Mouse (Mus musculus): Measurements from ENCODE around the gene Hagh. TPM values are rescaled to one million over a fixed set of nuclear protein-coding genes. Genes with fewer than 3 reads are reported as not detected.

Gene Hagh
- polyA plus RNA-seq, 1 experiment = 636 TPM

DNA sequence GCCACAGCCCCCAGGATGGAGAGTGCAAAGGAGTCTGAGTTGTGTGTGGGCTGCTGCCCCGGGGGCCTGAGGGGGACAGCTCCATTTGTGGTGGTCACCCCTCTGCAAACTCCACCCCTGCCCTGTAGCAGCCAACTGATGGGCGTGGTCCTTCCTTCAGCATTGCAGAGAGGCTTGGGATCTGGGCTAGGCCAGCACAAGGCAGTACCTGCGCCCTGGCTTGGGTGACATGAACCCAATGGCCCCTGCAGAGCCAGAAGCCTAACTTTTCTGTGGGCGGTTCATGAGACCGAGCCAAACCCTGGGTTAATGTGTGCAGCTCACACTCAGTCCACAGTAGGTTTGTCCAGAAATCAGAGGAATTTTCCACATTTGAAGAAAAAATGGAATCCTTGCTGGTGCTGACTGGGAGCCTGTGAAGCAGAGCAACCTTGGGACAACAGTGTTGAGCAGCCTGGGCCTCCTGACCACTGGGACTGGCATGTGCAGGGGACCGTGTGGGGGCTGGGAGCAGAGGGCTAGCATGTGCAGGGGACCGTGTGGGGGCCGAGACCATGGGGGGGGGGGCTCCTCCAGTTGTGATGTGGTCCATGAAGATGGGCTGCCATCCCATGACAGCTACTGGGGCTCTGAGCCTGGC is 18.0 kb downstream of the Hagh start:
- peaks cover 5% of the 10 kb centered on the region for H3K36me3 ChIP-seq (ENCODE audit: control insufficient read depth, insufficient read depth, low read length)
- no peaks in the 10 kb centered on the region for H3K27me3 ChIP-seq (replicated peaks; ENCODE audit: control insufficient read depth, insufficient read depth, low read length)
- TF ChIP-seq POLR2A (IDR thresholded peaks at IDR 0.05; ENCODE audit: low read depth, low read length) (no peak), CTCF (conservative IDR thresholded peaks at IDR 0.05; ENCODE audit: insufficient read depth, insufficient read length, low read depth, low read length) (no peak)
- WGBS = 38% methylated on average over 8 of the region's 8 CpGs
- peak overlapping the region; percentile 69 for H3K27ac ChIP-seq (ENCODE audit: insufficient read depth, low read depth, low read length)
- peak; percentile 95 for DNase-seq
- H3K4me3 ChIP-seq (ENCODE audit: insufficient read depth, low read depth, low read length) = peak overlapping the region; percentile 14; the same call in 1 of the 2 replicates
- peaks cover 23% of the 10 kb centered on the region; the same call in 1 of the 2 replicates for H3K4me1 ChIP-seq (ENCODE audit: control insufficient read depth, insufficient read depth, low read length)

DNA sequence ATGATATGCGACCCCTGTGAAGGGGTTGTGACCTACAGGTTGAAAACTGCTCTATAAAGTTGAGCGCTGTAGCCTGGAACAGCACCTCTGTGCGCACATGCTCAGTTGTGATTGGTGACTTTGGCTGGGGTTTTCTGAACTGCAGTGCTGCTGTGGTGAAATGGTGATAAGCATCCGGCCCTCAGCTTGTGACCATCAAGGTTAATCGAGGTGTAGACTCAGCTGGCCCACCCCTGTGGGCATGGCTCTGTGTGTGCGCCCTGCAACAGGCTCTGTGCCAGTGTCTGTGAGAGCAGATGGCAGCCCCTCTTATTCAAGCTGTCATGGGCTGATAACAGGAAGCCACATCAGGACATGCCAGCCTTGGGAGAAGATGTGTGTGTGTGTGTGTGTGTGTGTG is 19.0 kb downstream of the Hagh start:
- peaks cover 23% of the 10 kb centered on the region; the same call in 1 of the 2 replicates for H3K4me1 ChIP-seq (ENCODE audit: control insufficient read depth, insufficient read depth, low read length)
- DNase-seq = no peak
- H3K27ac ChIP-seq (ENCODE audit: insufficient read depth, low read depth, low read length) = no peak overlapping the region
- H3K27me3 ChIP-seq (replicated peaks; ENCODE audit: control insufficient read depth, insufficient read depth, low read length) = no peaks in the 10 kb centered on the region
- H3K36me3 ChIP-seq (ENCODE audit: control insufficient read depth, insufficient read depth, low read length) = peaks cover 5% of the 10 kb centered on the region
- WGBS = 73% methylated on average over 6 of the region's 6 CpGs
- H3K4me3 ChIP-seq (ENCODE audit: insufficient read depth, low read depth, low read length) = no peak overlapping the region
- no peak for TF ChIP-seq POLR2A (IDR thresholded peaks at IDR 0.05; ENCODE audit: low read depth, low read length)
- no peak for TF ChIP-seq CTCF (conservative IDR thresholded peaks at IDR 0.05; ENCODE audit: insufficient read depth, insufficient read length, low read depth, low read length)

DNA sequence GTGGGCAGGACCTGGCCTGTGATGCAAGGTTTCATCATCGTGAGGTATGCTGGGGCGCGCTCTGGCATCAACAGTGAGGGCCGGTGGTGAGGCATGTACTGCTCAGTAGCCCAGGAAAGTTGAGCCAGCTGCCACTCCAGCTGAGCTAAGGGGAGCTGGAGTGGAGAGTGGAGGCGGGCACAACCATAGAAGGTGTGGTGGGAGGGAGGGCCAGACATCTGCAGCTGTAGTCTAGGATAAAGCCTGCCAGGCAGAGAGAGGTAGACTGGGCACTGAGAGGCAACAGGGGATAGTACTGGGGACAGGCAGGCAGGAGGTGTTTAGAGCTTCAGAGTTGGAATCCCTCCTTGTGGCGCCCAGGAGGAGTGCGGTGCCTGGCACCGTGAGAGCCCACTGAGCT is 20.1 kb downstream of the Hagh start:
- H3K36me3 ChIP-seq (ENCODE audit: control insufficient read depth, insufficient read depth, low read length) = peaks cover 5% of the 10 kb centered on the region
- H3K4me3 ChIP-seq (ENCODE audit: insufficient read depth, low read depth, low read length) = no peak overlapping the region
- H3K27me3 ChIP-seq (replicated peaks; ENCODE audit: control insufficient read depth, insufficient read depth, low read length) = no peaks in the 10 kb centered on the region
- TF ChIP-seq POLR2A (IDR thresholded peaks at IDR 0.05; ENCODE audit: low read depth, low read length) (no peak), CTCF (conservative IDR thresholded peaks at IDR 0.05; ENCODE audit: insufficient read depth, insufficient read length, low read depth, low read length) (no peak)
- 92% methylated on average over 8 of the region's 8 CpGs for WGBS
- no peak overlapping the region for H3K27ac ChIP-seq (ENCODE audit: insufficient read depth, low read depth, low read length)
- no peak for DNase-seq
- peaks cover 23% of the 10 kb centered on the region; the same call in 1 of the 2 replicates for H3K4me1 ChIP-seq (ENCODE audit: control insufficient read depth, insufficient read depth, low read length)

DNA sequence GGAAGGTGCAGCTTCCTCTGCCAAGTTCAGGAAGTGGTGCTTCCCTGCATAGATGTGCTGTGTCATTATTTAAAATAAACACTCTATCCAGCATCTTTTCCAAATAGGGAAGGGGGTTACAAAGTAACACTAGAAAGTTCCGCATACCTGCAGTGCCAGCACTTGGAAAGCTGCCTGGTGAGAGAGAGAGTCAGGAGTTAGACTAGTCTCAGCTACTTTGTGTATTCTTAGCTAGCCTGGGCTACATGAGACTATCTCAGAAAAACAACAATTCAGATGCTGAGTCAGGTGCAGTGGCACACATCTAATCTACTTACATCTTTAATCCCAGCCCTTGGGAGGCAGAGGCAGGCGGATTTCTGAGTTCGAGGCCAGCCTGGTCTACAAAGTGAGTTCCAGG is 21.8 kb downstream of the Hagh start:
- H3K36me3 ChIP-seq (ENCODE audit: control insufficient read depth, insufficient read depth, low read length) = peaks cover 5% of the 10 kb centered on the region
- peaks cover 13% of the 10 kb centered on the region; the same call in 1 of the 2 replicates for H3K4me1 ChIP-seq (ENCODE audit: control insufficient read depth, insufficient read depth, low read length)
- H3K4me3 ChIP-seq (ENCODE audit: insufficient read depth, low read depth, low read length) = no peak overlapping the region
- TF ChIP-seq POLR2A (IDR thresholded peaks at IDR 0.05; ENCODE audit: low read depth, low read length) = no peak
- TF ChIP-seq CTCF (conservative IDR thresholded peaks at IDR 0.05; ENCODE audit: insufficient read depth, insufficient read length, low read depth, low read length) = no peak
- H3K27ac ChIP-seq (ENCODE audit: insufficient read depth, low read depth, low read length) = no peak overlapping the region
- 82% methylated on average over 3 of the region's 3 CpGs for WGBS
- no peaks in the 10 kb centered on the region for H3K27me3 ChIP-seq (replicated peaks; ENCODE audit: control insufficient read depth, insufficient read depth, low read length)
- no peak for DNase-seq

DNA sequence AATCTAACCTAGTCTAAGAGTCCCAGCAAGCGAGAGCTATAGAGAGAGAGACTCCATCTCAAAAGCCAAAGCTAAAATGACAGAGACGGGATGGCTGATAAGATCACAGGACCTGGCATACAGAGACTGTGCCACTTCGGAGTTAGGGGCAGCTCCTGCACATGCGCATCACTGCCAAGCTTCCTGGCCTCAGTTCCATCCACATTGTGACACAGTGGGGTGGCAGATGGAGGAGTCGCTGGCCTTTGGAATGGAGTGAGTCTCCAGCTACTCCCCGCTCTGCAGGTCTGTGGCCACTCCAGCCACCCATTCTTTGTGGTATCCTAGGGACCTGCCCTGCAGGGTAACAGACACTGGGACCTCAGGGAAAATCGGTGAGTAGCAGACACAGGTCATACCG is 25.8 kb downstream of the Hagh start, which contains the start of gene Igfals:
TSS of gene Igfals (plus strand) at position 222 of the 400 bp plus-strand sequence.
- peaks cover 5% of the 10 kb centered on the region; the same call in 1 of the 2 replicates for H3K4me1 ChIP-seq (ENCODE audit: control insufficient read depth, insufficient read depth, low read length)
- TF ChIP-seq POLR2A (IDR thresholded peaks at IDR 0.05; ENCODE audit: low read depth, low read length) (no peak), CTCF (conservative IDR thresholded peaks at IDR 0.05; ENCODE audit: insufficient read depth, insufficient read length, low read depth, low read length) (no peak)
- H3K4me3 ChIP-seq (ENCODE audit: insufficient read depth, low read depth, low read length) = no peak within 1 kb of the TSS
- no peaks in the 10 kb centered on the region for H3K27me3 ChIP-seq (replicated peaks; ENCODE audit: control insufficient read depth, insufficient read depth, low read length)
- no peak within 1 kb of the TSS for H3K27ac ChIP-seq (ENCODE audit: insufficient read depth, low read depth, low read length)
- WGBS = 92% methylated on average over 8 of the region's 8 CpGs
- H3K36me3 ChIP-seq (ENCODE audit: control insufficient read depth, insufficient read depth, low read length) = peaks cover 5% of the 10 kb centered on the region
- DNase-seq = no peak

DNA sequence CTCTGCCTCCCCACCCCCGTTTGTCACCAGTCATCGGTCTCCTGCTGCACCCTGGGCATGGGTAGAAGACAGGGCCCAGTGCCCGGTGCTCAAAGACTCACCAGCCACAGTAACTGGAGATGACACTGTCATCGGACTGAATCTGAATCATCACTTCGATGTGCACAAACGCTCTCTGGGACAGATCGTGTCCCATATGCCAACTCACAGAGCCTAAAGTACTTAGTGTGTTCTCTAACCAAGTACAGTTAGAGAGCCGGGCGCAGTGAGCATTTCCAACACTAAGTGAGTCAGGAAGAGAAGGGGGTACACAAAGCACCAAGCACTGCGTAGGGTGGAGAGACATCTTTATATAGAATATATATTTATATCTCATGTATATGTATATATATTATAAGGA is 28.0 kb downstream of the Hagh start:
- Histone ChIP-seq H3K27me3 (replicated peaks; ENCODE audit: control insufficient read depth, insufficient read depth, low read length) (no peaks in the 10 kb centered on the region), H3K36me3 (ENCODE audit: control insufficient read depth, insufficient read depth, low read length) (no peaks in the 10 kb centered on the region; the same call in 1 of the 2 replicates), H3K4me1 (ENCODE audit: control insufficient read depth, insufficient read depth, low read length) (peaks cover 5% of the 10 kb centered on the region; the same call in 1 of the 2 replicates), H3K4me3 (ENCODE audit: insufficient read depth, low read depth, low read length) (no peak overlapping the region), H3K27ac (ENCODE audit: insufficient read depth, low read depth, low read length) (no peak overlapping the region)
- DNase-seq = no peak
- TF ChIP-seq POLR2A (IDR thresholded peaks at IDR 0.05; ENCODE audit: low read depth, low read length) = no peak
- 93% methylated on average over 10 of the region's 10 CpGs for WGBS

DNA sequence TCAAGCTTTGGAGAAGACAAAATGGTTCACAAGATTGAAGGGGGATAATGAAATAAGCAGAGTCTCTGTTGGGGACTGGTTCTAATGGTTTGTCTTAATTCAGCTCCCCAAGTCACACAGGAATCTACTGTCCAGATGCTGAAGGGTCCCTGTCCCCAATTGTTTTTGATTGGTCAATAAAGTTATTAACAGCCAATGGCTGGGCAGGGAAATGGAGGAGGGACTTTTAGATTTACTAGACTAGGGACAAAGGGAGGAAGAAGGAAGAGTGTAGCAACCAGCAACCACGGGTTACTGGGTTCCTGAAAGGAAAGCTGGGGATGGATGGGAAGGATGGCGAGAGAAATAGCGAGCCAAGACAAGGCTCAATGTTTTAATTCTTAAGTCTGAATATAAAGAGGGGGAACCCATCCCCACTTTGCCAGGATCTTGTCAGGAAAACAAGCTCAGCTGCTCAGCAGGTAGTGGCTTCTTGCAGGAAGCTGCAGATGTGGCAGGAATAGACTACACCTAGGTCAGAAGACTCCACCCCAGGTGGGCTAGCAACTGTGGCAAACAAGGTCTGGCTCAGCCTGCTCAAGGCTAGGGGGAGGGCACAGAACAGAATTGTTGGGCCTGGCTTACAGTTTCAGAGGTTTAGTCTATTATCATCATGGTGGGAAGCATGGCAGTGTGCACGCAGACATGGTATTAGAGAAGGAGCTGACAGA is 33.9 kb downstream of the Hagh start:
- 64% methylated on average over 4 of the region's 4 CpGs for WGBS
- DNase-seq = no peak
- no peaks in the 10 kb centered on the region for H3K27me3 ChIP-seq (replicated peaks; ENCODE audit: control insufficient read depth, insufficient read depth, low read length)
- peaks cover 16% of the 10 kb centered on the region for H3K4me1 ChIP-seq (ENCODE audit: control insufficient read depth, insufficient read depth, low read length)
- no peak overlapping the region for H3K27ac ChIP-seq (ENCODE audit: insufficient read depth, low read depth, low read length)
- H3K36me3 ChIP-seq (ENCODE audit: control insufficient read depth, insufficient read depth, low read length) = no peaks in the 10 kb centered on the region
- H3K4me3 ChIP-seq (ENCODE audit: insufficient read depth, low read depth, low read length) = no peak overlapping the region
- TF ChIP-seq CTCF (conservative IDR thresholded peaks at IDR 0.05; ENCODE audit: insufficient read depth, insufficient read length, low read depth, low read length) (no peak), POLR2A (IDR thresholded peaks at IDR 0.05; ENCODE audit: low read depth, low read length) (no peak)

Data from kidney, adult 2 months (tissue).